Comparison of ENCODE assay signal across 8 mouse cellular contexts in genomic region chr7:110613381-110614132, GRCm38 (mm10). TPM values are rescaled to one million over a fixed set of nuclear protein-coding genes. Genes with fewer than 3 reads are reported as not detected.
DNase-seq lines count a peak whose midpoint lies in the region; ATAC-seq and TF ChIP-seq lines count a peak whose summit lies in the region.

No protein-coding gene starts in this region.

- DNase-seq in lung, adult 2 months, result no peak
- DNase-seq in lung, adult 18-20 months, result no peak
- no peak for DNase-seq in hindbrain, embryonic 10.5 days (ENCODE audit: low spot score)
- peak; percentile 97 for DNase-seq in midbrain, embryonic 11.5 days (ENCODE audit: low spot score, missing footprints)
- no peak for DNase-seq in adipocyte (ENCODE audit: low spot score)
- no peak for DNase-seq in kidney, adult 9 months
- no peak for DNase-seq in left cerebral cortex, adult 9 months (ENCODE audit: low spot score in 2 of 2)

- ATAC-seq in midbrain, embryonic 11.5 days (ENCODE audit: low FRiP score), result peak; percentile 4; the same call in 1 of the 2 replicates

- H3K4me2 ChIP-seq in midbrain, embryonic 11.5 days, result peak overlapping the region; percentile 58

- H3K27me3 ChIP-seq in hindbrain, embryonic 10.5 days (ENCODE audit: insufficient read depth, poor library complexity, severe bottlenecking), result peaks cover 19% of the 10 kb centered on the region
- H3K27me3 ChIP-seq in midbrain, embryonic 11.5 days (ENCODE audit: control insufficient read depth, insufficient read depth, low read length), result peaks cover 2% of the 10 kb centered on the region; the same call in 1 of the 2 replicates

- TF ChIP-seq POLR2A in lung, adult 2 months (IDR thresholded peaks at IDR 0.05; ENCODE audit: borderline replicate concordance, extremely low read depth, low read depth, low read length), result no peak

- TF ChIP-seq CTCF in lung, adult 2 months (IDR thresholded peaks at IDR 0.05; ENCODE audit: insufficient read depth, low read length), result no peak

- H3K36me3 ChIP-seq in hindbrain, embryonic 10.5 days, result no peaks in the 10 kb centered on the region
- no peaks in the 10 kb centered on the region for H3K36me3 ChIP-seq in midbrain, embryonic 11.5 days (ENCODE audit: control insufficient read depth, insufficient read depth, low read length)

- WGBS in lung, adult 2 months, result 4% methylated on average over 17 of the region's 17 CpGs
- 5% methylated on average over 17 of the region's 17 CpGs for WGBS in hindbrain, embryonic 10.5 days
- 3% methylated on average over 17 of the region's 17 CpGs for WGBS in midbrain, embryonic 11.5 days

- H3K4me3 ChIP-seq in lung, adult 2 months (replicated peaks; ENCODE audit: extremely low read depth, low read depth, low read length), result peak overlapping the region; percentile 88
- H3K4me3 ChIP-seq in brown adipose tissue, adult 24 weeks (ENCODE audit: insufficient read depth, low read depth, low read length), result peak overlapping the region; percentile 91
- peak overlapping the region; percentile 91 for H3K4me3 ChIP-seq in hindbrain, embryonic 10.5 days
- H3K4me3 ChIP-seq in midbrain, embryonic 11.5 days (ENCODE audit: low read depth, low read length), result peak overlapping the region; percentile 96

- peaks cover 12% of the 10 kb centered on the region for H3K4me1 ChIP-seq in lung, adult 2 months (ENCODE audit: control insufficient read depth, insufficient read depth, low read length)
- H3K4me1 ChIP-seq in brown adipose tissue, adult 24 weeks (ENCODE audit: control insufficient read depth, insufficient read depth, insufficient read length, low read length), result peaks cover 5% of the 10 kb centered on the region
- peaks cover 18% of the 10 kb centered on the region for H3K4me1 ChIP-seq in hindbrain, embryonic 10.5 days (replicated peaks)
- peaks cover 4% of the 10 kb centered on the region; the same call in 1 of the 2 replicates for H3K4me1 ChIP-seq in midbrain, embryonic 11.5 days (ENCODE audit: control insufficient read depth, insufficient read depth, low read length)

- H3K9me3 ChIP-seq in hindbrain, embryonic 10.5 days, result no peaks in the 10 kb centered on the region
- H3K9me3 ChIP-seq in midbrain, embryonic 11.5 days (ENCODE audit: control insufficient read depth, low read length), result no peaks in the 10 kb centered on the region

- peak overlapping the region; percentile 94 for H3K9ac ChIP-seq in midbrain, embryonic 11.5 days (ENCODE audit: low read length)

- H3K27ac ChIP-seq in brown adipose tissue, adult 24 weeks (replicated peaks; ENCODE audit: low read depth, low read length), result peak overlapping the region; percentile 71
- H3K27ac ChIP-seq in hindbrain, embryonic 10.5 days, result peak overlapping the region; percentile 99
- peak overlapping the region; percentile 92 for H3K27ac ChIP-seq in midbrain, embryonic 11.5 days (ENCODE audit: low read depth, low read length)

RNA-seq across cellular contexts. Expression of gene Sbf2, which starts 1.2 kb away (rescaled TPM):
- polyA plus RNA-seq in lung, adult 2 months (2012; rRNA removed), result 15.1 and 18.0 TPM in 2 replicates
- polyA plus RNA-seq in brown adipose tissue, adult 24 weeks (2012; ENCODE audit: insufficient read depth, insufficient read length, missing spikeins), result 10.1 and 16.6 TPM in 2 replicates
- polyA plus RNA-seq in hindbrain, embryonic 10.5 days (2016; fragmentation: Nextera tagmentation; extraction: Ambion mirVana), result 31.4 and 34.8 TPM in 2 replicates
- polyA plus RNA-seq in midbrain, embryonic 11.5 days (2014; fragmentation: Nextera tagmentation; extraction: Ambion mirVana), result 34.6 and 35.9 TPM in 2 replicates

RNA-seq across cellular contexts. Expression of gene Adm, which starts 13.9 kb away (rescaled TPM):
- 9.6 and 11.3 TPM in 2 replicates for polyA plus RNA-seq in lung, adult 2 months (2012; rRNA removed)
- 2.2 and 3.5 TPM in 2 replicates for polyA plus RNA-seq in brown adipose tissue, adult 24 weeks (2012; ENCODE audit: insufficient read depth, insufficient read length, missing spikeins)
- polyA plus RNA-seq in hindbrain, embryonic 10.5 days (2016; fragmentation: Nextera tagmentation; extraction: Ambion mirVana), result 5.9 and 6.8 TPM in 2 replicates
- polyA plus RNA-seq in midbrain, embryonic 11.5 days (2014; fragmentation: Nextera tagmentation; extraction: Ambion mirVana), result 4.6 and 5.4 TPM in 2 replicates
